Mouse (Mus musculus): ENCODE measurements at regions not wholly inside any gene's neighbourhood (a gene's known extent, or its start where the extent isn't known, plus 50 kb on each side); places are given as distances from the start of the nearest gene placed in this dataset.
"Not testable (repeated sequence)": the region's sequence is repeated elsewhere in the genome, so short reads cannot be mapped to it uniquely, and the experiment has no call there.

DNA sequence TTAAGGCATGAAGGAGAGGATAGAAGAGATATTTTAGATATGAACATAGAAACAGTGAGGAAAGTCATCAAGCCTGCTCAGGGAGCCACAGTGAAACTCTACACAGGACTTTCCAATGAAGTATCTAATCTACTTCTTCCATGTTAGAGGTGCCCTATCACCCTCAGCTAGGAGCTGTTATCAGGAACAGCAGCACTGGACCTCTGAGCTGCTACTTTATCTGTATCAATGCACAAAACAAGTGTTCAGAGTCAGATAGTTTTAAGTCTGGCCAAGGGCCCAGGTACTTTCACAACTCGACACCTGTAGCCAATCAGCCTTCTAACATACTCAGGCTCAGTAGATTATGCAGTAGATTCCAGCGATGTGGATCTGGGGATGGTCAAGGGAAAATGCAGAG is 210.7 kb upstream of the Grid2 start:
- no peak for TF ChIP-seq CTCF (conservative IDR thresholded peaks at IDR 0.05)
- Histone ChIP-seq H3K27ac (no peak overlapping the region), H3K4me3 (no peak overlapping the region)
- DNase-seq (ENCODE audit: low spot score in 2 of 2) = no peak

DNA sequence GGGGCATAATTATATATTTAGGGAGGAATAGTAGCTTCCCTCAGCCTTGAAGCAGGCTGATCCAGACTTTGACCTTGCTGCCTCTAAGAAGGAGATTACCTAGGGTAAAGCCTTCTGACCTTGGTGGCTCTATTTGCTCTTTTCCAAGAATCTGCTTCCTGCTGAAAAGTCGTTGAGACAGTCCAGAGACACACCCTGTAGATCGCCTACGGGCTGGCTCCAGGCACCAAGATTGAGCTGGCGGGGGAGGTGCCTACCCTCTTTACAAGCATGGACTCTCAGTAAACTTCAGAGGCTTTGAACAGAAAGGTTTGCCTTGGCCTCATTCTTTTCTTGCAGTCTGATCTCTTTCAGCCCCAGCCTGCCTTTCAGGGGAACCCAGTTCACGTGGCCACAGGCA is 191.1 kb upstream of the Grid2 start:
- not testable (repeated sequence) for H3K4me3 ChIP-seq; H3K27ac ChIP-seq; DNase-seq (ENCODE audit: low spot score in 2 of 2)

DNA sequence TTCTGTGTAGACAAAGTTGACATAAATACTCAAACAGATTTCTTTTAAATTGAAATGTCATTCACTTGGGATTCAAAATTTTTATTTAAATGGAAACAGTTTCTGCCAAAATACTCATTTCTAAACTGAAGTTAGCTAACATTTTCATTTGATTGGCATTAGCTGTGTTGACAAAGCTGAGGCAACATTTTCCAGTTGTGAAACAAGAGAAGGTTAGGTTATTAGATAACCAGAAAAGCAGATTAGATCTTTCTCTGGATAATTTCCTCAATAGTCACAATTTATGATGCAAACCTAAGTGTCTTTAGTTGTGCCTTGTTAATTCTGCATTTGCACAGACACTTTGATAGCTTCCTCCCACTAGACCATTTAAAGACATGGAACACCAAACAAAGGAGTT is 167.5 kb upstream of the Grid2 start:
- no peak for TF ChIP-seq CTCF (conservative IDR thresholded peaks at IDR 0.05)
- Histone ChIP-seq H3K27ac (no peak overlapping the region), H3K4me3 (no peak overlapping the region)
- no peak for DNase-seq (ENCODE audit: low spot score in 2 of 2)

DNA sequence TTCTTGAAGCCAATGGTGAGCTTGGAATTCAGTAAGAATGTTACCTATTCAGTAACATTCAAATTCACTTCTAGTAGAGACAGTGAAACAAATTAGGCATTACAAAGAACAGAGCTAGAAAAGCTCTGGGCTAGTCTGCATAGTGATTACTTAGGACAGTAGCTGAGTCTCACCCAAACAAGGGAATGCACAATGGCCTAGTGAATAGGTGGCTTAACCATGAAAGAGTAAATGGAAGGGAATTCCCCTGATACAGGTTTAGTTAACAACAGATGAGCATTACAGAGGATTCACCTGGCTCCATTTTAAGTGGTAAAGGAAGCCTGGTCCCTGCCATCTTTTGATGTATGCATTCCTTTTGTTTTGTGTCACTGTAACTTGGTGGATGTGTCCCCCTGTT is 126.8 kb upstream of the Grid2 start:
- not testable (repeated sequence) for H3K27ac ChIP-seq; DNase-seq (ENCODE audit: low spot score in 2 of 2)

DNA sequence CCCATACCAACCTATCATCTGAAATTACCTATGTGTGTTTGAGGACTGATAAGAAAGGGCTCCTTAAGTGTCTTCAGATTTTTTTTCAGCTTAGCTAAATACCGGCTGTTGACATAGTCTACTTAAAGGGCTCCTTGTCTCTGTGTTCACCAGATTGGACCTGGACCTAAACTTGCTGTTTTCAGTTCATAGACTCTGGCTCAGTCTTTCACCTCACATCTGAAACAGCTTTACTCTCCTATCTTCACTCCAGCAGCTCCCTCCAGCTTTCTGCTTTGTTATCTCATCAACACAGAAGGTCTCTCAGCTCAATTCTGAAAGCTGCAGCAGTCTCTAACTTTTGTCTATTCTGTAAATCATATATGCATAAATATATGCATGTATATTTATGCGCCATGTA is 106.4 kb upstream of the Grid2 start:
- H3K4me3 ChIP-seq = no peak overlapping the region
- TF ChIP-seq CTCF (conservative IDR thresholded peaks at IDR 0.05) = no peak
- no peak for DNase-seq (ENCODE audit: low spot score in 2 of 2)
- H3K27ac ChIP-seq = no peak overlapping the region

More for the DNA sequence above, 126.8 kb upstream of the Grid2 start:
- H3K4me3 ChIP-seq = not testable (repeated sequence)

DNA sequence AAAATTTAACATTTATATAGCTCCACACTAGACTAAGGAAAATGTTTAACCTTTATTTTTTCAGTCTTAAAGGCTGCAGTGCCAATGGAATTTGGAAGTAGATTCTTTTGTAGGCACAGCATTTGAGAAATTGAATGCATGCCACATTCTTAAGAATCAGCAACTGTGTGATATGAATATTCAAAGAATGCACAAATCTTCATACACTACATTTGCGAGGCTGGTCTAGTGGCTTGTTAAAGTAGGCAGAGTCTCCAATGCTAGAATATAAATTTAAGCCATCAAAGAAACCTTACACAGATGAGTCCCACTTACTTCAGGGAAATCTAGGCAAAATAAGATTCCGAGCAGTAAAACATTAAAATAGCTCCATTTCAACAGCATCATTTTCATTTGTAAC is 75.5 kb upstream of the Grid2 start:
- H3K27ac ChIP-seq = no peak overlapping the region
- no peak for TF ChIP-seq CTCF (conservative IDR thresholded peaks at IDR 0.05)
- DNase-seq (ENCODE audit: low spot score in 2 of 2) = peak in 1 of 2 experiments; percentile 7

More for the DNA sequence above, 75.5 kb upstream of the Grid2 start:
- no peak overlapping the region for H3K4me3 ChIP-seq
